Mouse (Mus musculus) lung, embryonic 14.5 days (tissue): ENCODE results near the gene Lyst. TPM values are rescaled to one million over a fixed set of nuclear protein-coding genes. Genes with fewer than 3 reads are reported as not detected.

Experiments
- ATAC-seq: fragments of 200-750 bp; cut with Nextera tagmentation; 2 replicates; pipeline ENCODE4 v1.8.0; 2017; ENCODE audit warnings: mild to moderate bottlenecking, moderate TSS enrichment, moderate library complexity; ENCODE audit not compliant: insufficient read depth
- DNase-seq: peaks from one replicate; pipeline ENCODE4 v3.0.0-alpha.2; 2015
- H3K27ac ChIP-seq: fragments of 300-500 bp; sonication (generic); 2 replicates; pipeline ENCODE4 v1.5.1; 2014; ENCODE audit warnings: low read depth, mild to moderate bottlenecking, moderate library complexity
- H3K27me3 ChIP-seq: fragments of 300-500 bp; sonication (generic); 2 replicates; pipeline ENCODE4 v1.6.1; 2014; ENCODE audit warnings: low read length, control low read depth; ENCODE audit not compliant: insufficient read depth
- H3K36me3 ChIP-seq: fragments of 300-500 bp; sonication (generic); 2 replicates; pipeline ENCODE4 v1.6.1; 2014; ENCODE audit warnings: control low read depth; ENCODE audit not compliant: insufficient read depth
- H3K4me1 ChIP-seq: fragments of 300-500 bp; sonication (generic); 2 replicates; pipeline ENCODE4 v1.6.1; 2014; ENCODE audit warnings: antibody characterized with exemption, control low read depth; ENCODE audit not compliant: insufficient read depth
- H3K4me2 ChIP-seq: fragments of 300-500 bp; sonication (generic); 2 replicates; pipeline ENCODE4 v1.6.1; 2014; ENCODE audit warnings: mild to moderate bottlenecking
- H3K4me3 ChIP-seq: fragments of 300-500 bp; sonication (generic); 2 replicates; pipeline ENCODE4 v1.5.1; 2014; ENCODE audit warnings: low read depth, low read length
- H3K9ac ChIP-seq: fragments of 300-500 bp; sonication (generic); 2 replicates; pipeline ENCODE4 v1.6.1; 2014
- H3K9me3 ChIP-seq: fragments of 300-500 bp; sonication (generic); 2 replicates; pipeline ENCODE4 v1.6.1; 2016; ENCODE audit warnings: low read depth, low read length, control low read depth
- CTCF ChIP-seq: IDR thresholded peaks from 2 replicates; pipeline ENCODE4 v1.5.1; 2016; ENCODE audit warnings: antibody characterized with exemption, low read depth
- WGBS: fragments of 180-500 bp; shearing (Covaris S2); extraction: QIAGEN DNeasy Blood & Tissue Kit; methylation state at CpG from one replicate; pipeline ENCODE4 v1.1.7; 2014; 5-methylcytosine and 5-hydroxymethylcytosine counted together
- polyA plus RNA-seq: library from polyadenylated mRNA; unstranded; fragments of >200 nt; fragmentation: Nextera tagmentation; extraction: Ambion mirVana; gene quantifications from 2 replicates; pipeline ENCODE4 v1.2.1, GENCODE M21; 2014

The Lyst gene
- polyA plus RNA-seq, 1 experiment from 2014 or later = 5.1 TPM

GRCm38 (mm10) chr13:13573572-13574257, 16.5 kb upstream of the Lyst start:
- H3K9me3 ChIP-seq = no peaks in the 10 kb centered on the region
- H3K9ac ChIP-seq = no peak overlapping the region
- H3K4me1 ChIP-seq = peaks cover 4% of the 10 kb centered on the region; the same call in 1 of the 2 replicates
- DNase-seq (peak; percentile 85), ATAC-seq (peak; percentile 67; the same call in 1 of the 2 replicates)
- 38% methylated on average over 5 of the region's 5 CpGs for WGBS
- H3K36me3 ChIP-seq = no peaks in the 10 kb centered on the region
- TF ChIP-seq CTCF = no peak
- H3K27ac ChIP-seq = no peak overlapping the region
- no peak overlapping the region for H3K4me2 ChIP-seq
- H3K4me3 ChIP-seq = no peak overlapping the region
- H3K27me3 ChIP-seq = no peaks in the 10 kb centered on the region

- DNase-seq = no peak
- no peak overlapping the region for H3K4me2 ChIP-seq
- H3K27ac ChIP-seq = no peak overlapping the region
- H3K27me3 ChIP-seq = no peaks in the 10 kb centered on the region
- 76% methylated on average over 8 of the region's 8 CpGs for WGBS
- no peaks in the 10 kb centered on the region for H3K9me3 ChIP-seq
- H3K4me1 ChIP-seq = peaks cover 4% of the 10 kb centered on the region; the same call in 1 of the 2 replicates
- no peak overlapping the region for H3K9ac ChIP-seq
- TF ChIP-seq CTCF = no peak
- no peak for ATAC-seq
- H3K4me3 ChIP-seq = no peak overlapping the region
- no peaks in the 10 kb centered on the region for H3K36me3 ChIP-seq
Observed at GRCm38 (mm10) chr13:13574258-13574870, 15.8 kb upstream of the Lyst start.

GRCm38 (mm10) chr13:13575106-13575505, 15.1 kb upstream of the Lyst start:
- H3K27me3 ChIP-seq = no peaks in the 10 kb centered on the region
- H3K4me3 ChIP-seq = no peak overlapping the region
- no peak overlapping the region for H3K4me2 ChIP-seq
- H3K36me3 ChIP-seq = no peaks in the 10 kb centered on the region
- DNase-seq (no peak), ATAC-seq (no peak)
- no peaks in the 10 kb centered on the region for H3K9me3 ChIP-seq
- no peak overlapping the region for H3K27ac ChIP-seq
- TF ChIP-seq CTCF = no peak
- 71% methylated on average over 8 of the region's 8 CpGs for WGBS
- peaks cover 4% of the 10 kb centered on the region; the same call in 1 of the 2 replicates for H3K4me1 ChIP-seq
- no peak overlapping the region for H3K9ac ChIP-seq

- no peak for TF ChIP-seq CTCF
- DNase-seq = peak; percentile 50
- 51% methylated on average over 8 of the region's 8 CpGs for WGBS
Observed at GRCm38 (mm10) chr13:13576469-13577205, 13.6 kb upstream of the Lyst start.

GRCm38 (mm10) chr13:13581988-13582387, 8.2 kb upstream of the Lyst start:
- WGBS = 69% methylated on average over 4 of the region's 4 CpGs
- Histone ChIP-seq H3K4me1 (no peaks in the 10 kb centered on the region), H3K4me3 (no peak overlapping the region), H3K27ac (no peak overlapping the region), H3K27me3 (no peaks in the 10 kb centered on the region), H3K4me2 (no peak overlapping the region), H3K36me3 (no peaks in the 10 kb centered on the region), H3K9me3 (no peaks in the 10 kb centered on the region), H3K9ac (no peak overlapping the region)
- no peak for DNase-seq
- ATAC-seq = no peak
- no peak for TF ChIP-seq CTCF

More at GRCm38 (mm10) chr13:13576469-13577205, 13.6 kb upstream of the Lyst start:
- ATAC-seq = peak; percentile 67
- Histone ChIP-seq H3K4me3 (no peak overlapping the region), H3K4me2 (no peak overlapping the region), H3K36me3 (no peaks in the 10 kb centered on the region), H3K27ac (no peak overlapping the region), H3K9ac (no peak overlapping the region), H3K4me1 (peaks cover 4% of the 10 kb centered on the region; the same call in 1 of the 2 replicates), H3K9me3 (no peaks in the 10 kb centered on the region), H3K27me3 (no peaks in the 10 kb centered on the region)

GRCm38 (mm10) chr13:13583473-13583872, 6.7 kb upstream of the Lyst start:
- Histone ChIP-seq H3K9me3 (no peaks in the 10 kb centered on the region), H3K4me3 (no peak overlapping the region), H3K27me3 (no peaks in the 10 kb centered on the region), H3K4me1 (no peaks in the 10 kb centered on the region), H3K36me3 (no peaks in the 10 kb centered on the region), H3K9ac (no peak overlapping the region), H3K4me2 (no peak overlapping the region), H3K27ac (no peak overlapping the region)
- WGBS = 48% methylated on average over 2 of the region's 2 CpGs
- peak; percentile 30; the same call in 1 of the 2 replicates for ATAC-seq
- TF ChIP-seq CTCF = no peak
- no peak for DNase-seq
